Comparison of ENCODE assay signal across 1 mouse cellular context in genomic region chr1:191574871-191575457, GRCm38 (mm10).
TF ChIP-seq lines count a peak whose summit lies in the region.

No protein-coding gene starts in this region.

TF ChIP-seq in MEL, 35 proteins besides CTCF, POLR2A, EP300 and RAD21 (continued from another document):
- TF ChIP-seq TBP (IDR thresholded peaks at IDR 0.05; ENCODE audit: low read depth, low read length), result peak; percentile 57; the same call in 1 of the 2 replicates
- peak; percentile 38; the same call in 1 of the 2 replicates for TF ChIP-seq CHD2 (IDR thresholded peaks at IDR 0.05; ENCODE audit: low read length)
